Mouse (Mus musculus) adrenal gland (tissue): ENCODE results near the gene Srcin1.

ENCODE experiments used
- intact Hi-C: fragments of 180-260 bp; cut with DNase I; formaldehyde crosslinking; loops from one replicate; pipeline ENCODE4 v1.15.1; 2025
- long read RNA-seq, 2 experiments: library from polyadenylated mRNA; unstranded; transcript quantifications; one replicate each; pipeline ENCODE4 v2.0.0; 2020; ENCODE audit warnings: borderline replicate concordance in 1 of 2; ENCODE audit not compliant: insufficient replicate concordance in 1 of 2

The Srcin1 gene
- long read RNA-seq, experiment 1, partial matches to known transcripts = 0 of 2 reads
- long read RNA-seq, experiment 1, other reads (novel, unspliced or antisense) = 2 of 2 reads
- long read RNA-seq, experiment 2, partial matches to known transcripts = 2 of 7 reads
- long read RNA-seq, experiment 2, other reads (novel, unspliced or antisense) = 5 of 7 reads

GRCm38 (mm10) chr11:97576136-97576906 is at the start of gene Srcin1:
Srcin1 (minus strand) TSS chr11:97576186.
- intact Hi-C loops = loop anchor here (5.0 kb wide), 2 partner anchors 44 to 89 kb away; no protein-coding TSS in a partner anchor

- intact Hi-C loops = loop anchor here (10.0 kb wide), 1 partner anchor 221 kb away; no protein-coding TSS in a partner anchor
These were observed 49.6 kb upstream of the Srcin1 start for GRCm38 (mm10) chr11:97625551-97625950.

- intact Hi-C loops = loop anchor here (5.0 to 10.0 kb wide), 2 partner anchors 91 to 218 kb away; no protein-coding TSS in a partner anchor
These were observed 47.2 kb upstream of the Srcin1 start for GRCm38 (mm10) chr11:97623166-97623565.

GRCm38 (mm10) chr11:97622440-97622839 is 46.5 kb upstream of the Srcin1 start:
- intact Hi-C loops = loop anchor here (5.0 to 10.0 kb wide), 2 partner anchors 90 to 218 kb away; no protein-coding TSS in a partner anchor

- intact Hi-C loops = loop anchor here (2.0 kb wide), 1 partner anchor 131 kb away; no protein-coding TSS in a partner anchor
These were observed 43.4 kb upstream of the Srcin1 start for GRCm38 (mm10) chr11:97619391-97619795.

- intact Hi-C loops = loop anchor here (2.0 kb wide), 1 partner anchor 130 kb away; no protein-coding TSS in a partner anchor
These were observed 42.4 kb upstream of the Srcin1 start for GRCm38 (mm10) chr11:97618368-97618767.

GRCm38 (mm10) chr11:97615276-97615675 is 39.3 kb upstream of the Srcin1 start:
- intact Hi-C loops = no loop called here

- intact Hi-C loops = no loop called here
These were observed 35.1 kb upstream of the Srcin1 start for GRCm38 (mm10) chr11:97611076-97611475.

GRCm38 (mm10) chr11:97609743-97610142 is 33.8 kb upstream of the Srcin1 start:
- intact Hi-C loops = no loop called here

GRCm38 (mm10) chr11:97608933-97609332 is 32.9 kb upstream of the Srcin1 start:
- intact Hi-C loops = no loop called here

- intact Hi-C loops = no loop called here
These were observed 31.2 kb upstream of the Srcin1 start for GRCm38 (mm10) chr11:97607056-97607725.

- intact Hi-C loops = no loop called here
These were observed 27.9 kb upstream of the Srcin1 start for GRCm38 (mm10) chr11:97603891-97604290.

- intact Hi-C loops = no loop called here
These were observed 26.2 kb upstream of the Srcin1 start for GRCm38 (mm10) chr11:97602223-97602622.

- intact Hi-C loops = no loop called here
These were observed 23.1 kb upstream of the Srcin1 start for GRCm38 (mm10) chr11:97599104-97599503.

GRCm38 (mm10) chr11:97597945-97598691 is 22.1 kb upstream of the Srcin1 start:
- intact Hi-C loops = no loop called here

GRCm38 (mm10) chr11:97594136-97594535 is 18.1 kb upstream of the Srcin1 start:
- intact Hi-C loops = no loop called here

GRCm38 (mm10) chr11:97591910-97592309 is 15.9 kb upstream of the Srcin1 start:
- intact Hi-C loops = no loop called here

- intact Hi-C loops = no loop called here
These were observed 14.4 kb upstream of the Srcin1 start for GRCm38 (mm10) chr11:97590227-97590960.

GRCm38 (mm10) chr11:97589216-97589615 is 13.2 kb upstream of the Srcin1 start:
- intact Hi-C loops = no loop called here

GRCm38 (mm10) chr11:97585932-97586331 is 9.9 kb upstream of the Srcin1 start:
- intact Hi-C loops = no loop called here
